Mouse (Mus musculus): ENCODE results near the gene Gm2016.
"Not testable (repeated sequence)": the region's sequence is repeated elsewhere in the genome, so short reads cannot be mapped to it uniquely, and the experiment has no call there.

DNA sequence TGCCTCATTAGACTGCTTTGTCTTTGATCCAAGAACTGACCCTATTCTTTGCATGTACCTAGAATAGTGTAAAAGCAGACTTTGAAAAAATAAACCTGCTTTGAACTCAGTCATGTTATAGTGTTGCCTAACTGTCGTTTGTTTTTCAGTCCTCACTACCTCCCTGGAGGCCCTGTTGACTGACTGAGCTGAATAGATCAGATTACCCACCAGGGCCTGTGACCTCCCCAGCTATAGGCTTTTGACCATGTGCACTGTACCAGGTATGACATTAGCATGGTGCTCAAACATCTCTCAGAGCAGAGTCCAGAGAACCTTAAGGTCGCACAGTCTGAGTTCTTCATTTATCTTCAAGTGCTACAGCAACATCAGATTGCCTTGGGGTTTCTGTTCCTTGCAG lies 23.2 kb upstream of the Gm2016 start:
- TF ChIP-seq BHLHE40 (IDR thresholded peaks at IDR 0.05; ENCODE audit: borderline replicate concordance, low read depth, low read length); EP300 (IDR thresholded peaks at IDR 0.05; ENCODE audit: low read depth in 1 of 2, low read length in 2 of 2); MYC (IDR thresholded peaks at IDR 0.05; ENCODE audit: low read depth, low read length); CTCF (IDR thresholded peaks at IDR 0.05 in 2 of 3, conservative IDR thresholded peaks at IDR 0.05 in 1 of 3; ENCODE audit: control insufficient read depth in 1 of 3, insufficient read depth in 1 of 3, low read depth in 2 of 3, low read length in 3 of 3, poor library complexity in 1 of 3, severe bottlenecking in 1 of 3); UBTF (IDR thresholded peaks at IDR 0.05; ENCODE audit: borderline replicate concordance, insufficient read depth, low read depth, low read length); CHD2 (IDR thresholded peaks at IDR 0.05; ENCODE audit: low read length): not testable (repeated sequence)
